Mouse (Mus musculus) cerebellum, adult 2 months (tissue): Measurements from ENCODE around the gene Rere.

ENCODE experiments used
- CTCF ChIP-seq: fragments of 200-500 bp; IDR thresholded peaks from 2 replicates; pipeline ENCODE4 v1.5.1; 2011; ENCODE audit warnings: low read depth, mild to moderate bottlenecking, control low read depth, low read length, moderate library complexity, borderline replicate concordance; ENCODE audit not compliant: insufficient read depth
- POLR2A ChIP-seq: fragments of 200-500 bp; IDR thresholded peaks from 2 replicates; pipeline ENCODE4 v1.6.1; 2011; ENCODE audit warnings: low read length, control low read depth, borderline replicate concordance; ENCODE audit not compliant: insufficient read depth

GRCm38 (mm10) chr4:150624214-150624823 is 342.9 kb downstream of the Rere start:
- TF ChIP-seq CTCF (no peak), POLR2A (no peak)
